Mouse (Mus musculus) testis, adult 2 months (tissue): ENCODE measurements around the gene Gabpa.

Experiments
- CTCF ChIP-seq: fragments of 200-500 bp; IDR thresholded peaks from 2 replicates; pipeline ENCODE4 v1.5.1; 2012; ENCODE audit warnings: low read depth, mild to moderate bottlenecking, inconsistent platforms, low read length, moderate library complexity; ENCODE audit not compliant: control insufficient read depth, insufficient read depth, insufficient replicate concordance
- POLR2A ChIP-seq: fragments of 200-500 bp; IDR thresholded peaks from 2 replicates; pipeline ENCODE4 v1.6.1; 2012; ENCODE audit warnings: low read depth, mild to moderate bottlenecking, inconsistent platforms, low read length, moderate library complexity; ENCODE audit not compliant: control insufficient read depth

DNA sequence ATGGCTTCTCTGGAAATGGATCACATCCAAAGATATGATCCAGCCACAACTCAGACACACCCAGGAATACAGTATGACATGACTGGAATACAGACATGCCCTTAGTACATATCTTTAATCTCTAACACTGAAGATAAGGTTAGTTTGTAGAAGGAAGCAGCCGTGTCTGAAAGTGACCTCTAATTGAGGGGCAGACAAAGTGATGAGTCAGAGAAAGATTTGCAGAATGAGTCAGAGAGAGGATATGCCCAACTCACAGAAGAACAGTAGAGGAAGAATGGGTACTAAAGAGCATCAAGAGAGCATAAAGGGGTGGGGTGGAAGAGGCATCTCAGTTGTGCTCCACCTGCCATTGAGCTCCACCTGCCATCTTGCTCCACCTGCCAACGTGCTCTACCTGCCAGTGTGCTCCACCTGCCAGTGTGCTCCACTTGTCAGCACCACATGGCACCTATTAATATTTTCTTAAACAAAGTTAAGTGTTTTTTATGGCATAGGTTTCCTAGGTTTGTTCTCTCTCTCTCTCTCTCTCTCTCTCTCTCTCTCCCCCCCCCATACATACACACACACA is 44.0 kb upstream of the Gabpa start:
- no peak for TF ChIP-seq POLR2A
- no peak for TF ChIP-seq CTCF
